Mouse (Mus musculus) liver, adult 2 months (tissue): ENCODE results near the gene Prg3. TPM values are rescaled to one million over a fixed set of nuclear protein-coding genes. Genes with fewer than 3 reads are reported as not detected.
A peak's percentile ranks its signal among the peaks of the same experiment; 100 is the strongest.

Experiments
- DNase-seq: peaks from one replicate; pipeline ENCODE4 v3.0.0-alpha.2; 2011; ENCODE audit warnings: low read depth, low spot score; ENCODE audit errors: extremely low read depth
- H3K27ac ChIP-seq: fragments of 200-500 bp; replicated peaks from 2 replicates; pipeline ENCODE4 v1.5.1; 2012; ENCODE audit warnings: low read depth, mild to moderate bottlenecking, control low read depth, inconsistent platforms, low read length; ENCODE audit not compliant: insufficient read depth
- H3K27me3 ChIP-seq: fragments of 200-500 bp; 2 replicates; pipeline ENCODE4 v1.6.1; 2012; ENCODE audit warnings: mild to moderate bottlenecking, moderate library complexity, low read length, inconsistent platforms; ENCODE audit not compliant: control insufficient read depth, insufficient read depth
- H3K36me3 ChIP-seq: fragments of 200-500 bp; 2 replicates; pipeline ENCODE4 v1.6.1; 2012; ENCODE audit warnings: low read length, inconsistent platforms; ENCODE audit not compliant: control insufficient read depth, insufficient read depth
- H3K4me1 ChIP-seq: fragments of 200-500 bp; 2 replicates; pipeline ENCODE4 v1.6.1; 2011; ENCODE audit warnings: low read length; ENCODE audit not compliant: control insufficient read depth, insufficient read depth
- H3K4me3 ChIP-seq: fragments of 200-500 bp; 2 replicates; pipeline ENCODE4 v1.5.1; 2011; ENCODE audit warnings: low read depth, mild to moderate bottlenecking, control low read depth, low read length, moderate library complexity; ENCODE audit not compliant: insufficient read depth
- H3K79me2 ChIP-seq: fragments of 200-500 bp; 2 replicates; pipeline ENCODE4 v1.6.1; 2012; ENCODE audit warnings: inconsistent platforms, mild to moderate bottlenecking, low read length, moderate library complexity; ENCODE audit not compliant: control insufficient read depth, insufficient read depth
- H3K9ac ChIP-seq: fragments of 200-500 bp; 2 replicates; pipeline ENCODE4 v1.6.1; 2012; ENCODE audit warnings: low read depth, mild to moderate bottlenecking, control low read depth, inconsistent platforms, low read length
- CTCF ChIP-seq: fragments of 200-500 bp; IDR thresholded peaks from 2 replicates; pipeline ENCODE4 v1.5.1; 2011; ENCODE audit warnings: low read depth, low read length, control low read depth
- POLR2A ChIP-seq: fragments of 200-500 bp; IDR thresholded peaks from 2 replicates; pipeline ENCODE4 v1.6.1; 2011; ENCODE audit warnings: low read length, control low read depth; ENCODE audit not compliant: insufficient read depth; ENCODE audit errors: extremely low read depth
- WGBS: fragments of 180-500 bp; shearing (Covaris S2); methylation state at CpG from one replicate; pipeline ENCODE4 v1.1.7; 2018; 5-methylcytosine and 5-hydroxymethylcytosine counted together
- polyA plus RNA-seq: library from polyadenylated mRNA; depleted of rRNA; stranded (reverse); fragments of >200 nt; gene quantifications from 2 replicates; pipeline ENCODE4 v1.2.3, GENCODE M21; 2012; rRNA removed
- total RNA-seq: library from RNA; depleted of rRNA; stranded (reverse); fragments of >200 nt; gene quantifications from 2 replicates; pipeline ENCODE4 v1.2.3, GENCODE M21; 2014; rRNA removed

Gene Prg3
- total RNA-seq, result not detected in 2 replicates
- polyA plus RNA-seq, result not detected in 2 replicates

DNA sequence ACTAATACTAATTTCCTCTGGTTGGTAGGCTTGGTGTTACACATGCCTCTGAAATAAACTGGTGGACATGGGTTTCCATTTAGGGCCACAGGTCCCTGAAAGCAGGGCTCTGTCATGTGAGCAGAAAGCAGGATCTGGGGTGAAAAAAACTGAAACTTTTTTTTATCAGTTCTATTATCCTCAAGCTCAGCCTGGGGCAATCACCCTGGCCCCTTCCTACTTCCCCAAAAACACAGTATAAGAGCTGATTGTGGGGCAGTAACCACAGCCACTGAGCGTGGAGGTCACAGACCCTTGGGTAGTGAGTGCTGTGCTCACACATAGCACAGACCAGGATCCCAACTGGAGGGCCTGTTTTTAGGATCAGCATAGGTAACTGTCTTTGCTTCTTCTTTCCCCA lies at the start of gene Prg3:
TSS of gene Prg3 (plus strand) at position 286 of the 400 bp plus-strand sequence.
- H3K36me3 ChIP-seq, result no peaks in the 10 kb centered on the region
- H3K4me3 ChIP-seq, result no peak within 1 kb of the TSS
- no peak within 1 kb of the TSS for H3K9ac ChIP-seq
- H3K4me1 ChIP-seq, result no peaks in the 10 kb centered on the region
- DNase-seq, result no peak
- H3K27me3 ChIP-seq, result no peaks in the 10 kb centered on the region
- H3K79me2 ChIP-seq, result no peaks in the 10 kb centered on the region
- 84% methylated on average over 1 of the region's 1 CpGs for WGBS
- H3K27ac ChIP-seq, result no peak within 1 kb of the TSS
- no peak for TF ChIP-seq CTCF
- TF ChIP-seq POLR2A, result no peak

GRCm38 (mm10) chr2:84938249-84938946 lies 49.6 kb upstream of the Prg3 start:
- Histone ChIP-seq H3K4me1 (peaks cover 9% of the 10 kb centered on the region), H3K9ac (peak overlapping the region; percentile 69; the same call in 1 of the 2 replicates), H3K4me3 (peak overlapping the region; percentile 33), H3K27me3 (no peaks in the 10 kb centered on the region), H3K79me2 (no peaks in the 10 kb centered on the region; the same call in 1 of the 2 replicates), H3K27ac (peak overlapping the region; percentile 80), H3K36me3 (no peaks in the 10 kb centered on the region)
- DNase-seq, result no peak
- TF ChIP-seq POLR2A (0 out of 2 replicates have a peak, but pooled peaks have one; percentile 32), CTCF (no peak)
- 69% methylated on average over 5 of the region's 5 CpGs for WGBS

DNA sequence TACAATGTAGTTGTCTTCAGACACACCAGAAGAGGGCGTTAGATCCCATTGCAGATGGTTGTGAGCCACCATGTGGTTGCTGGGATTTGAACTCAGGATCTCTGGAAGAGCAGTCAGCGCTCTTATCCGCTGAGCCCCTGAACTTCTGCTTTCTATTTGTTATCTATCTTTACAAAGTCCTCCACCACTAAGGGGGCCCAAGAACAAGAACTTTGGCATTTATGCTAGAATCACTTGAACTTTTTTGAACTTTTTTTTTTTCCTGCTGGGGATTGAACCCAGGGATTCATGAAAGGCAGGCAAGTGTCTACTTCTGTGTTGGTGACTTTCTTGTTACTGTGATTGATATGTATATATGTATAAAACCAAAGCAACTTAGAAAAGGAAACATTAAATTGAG lies 48.7 kb upstream of the Prg3 start:
- Histone ChIP-seq H3K79me2 (no peaks in the 10 kb centered on the region; the same call in 1 of the 2 replicates), H3K27ac (no peak overlapping the region), H3K4me1 (peaks cover 4% of the 10 kb centered on the region; the same call in 1 of the 2 replicates), H3K4me3 (no peak overlapping the region), H3K9ac (no peak overlapping the region), H3K36me3 (no peaks in the 10 kb centered on the region), H3K27me3 (no peaks in the 10 kb centered on the region)
- DNase-seq, result no peak
- 84% methylated on average over 3 of the region's 3 CpGs for WGBS
- no peak for TF ChIP-seq POLR2A
- TF ChIP-seq CTCF, result no peak

- H3K4me3 ChIP-seq, result no peak overlapping the region
- no peak for TF ChIP-seq POLR2A
- TF ChIP-seq CTCF, result no peak
- no peaks in the 10 kb centered on the region for H3K27me3 ChIP-seq
- no peaks in the 10 kb centered on the region; the same call in 1 of the 2 replicates for H3K79me2 ChIP-seq
- 85% methylated on average over 6 of the region's 6 CpGs for WGBS
- H3K9ac ChIP-seq, result no peak overlapping the region
- 0 out of 2 replicates have a peak, but pooled peaks cover 1% of the 10 kb centered on the region for H3K36me3 ChIP-seq
- no peaks in the 10 kb centered on the region for H3K4me1 ChIP-seq
- DNase-seq, result no peak
- no peak overlapping the region for H3K27ac ChIP-seq
These were observed 48.3 kb upstream of the Prg3 start for GRCm38 (mm10) chr2:84939711-84940110.

DNA sequence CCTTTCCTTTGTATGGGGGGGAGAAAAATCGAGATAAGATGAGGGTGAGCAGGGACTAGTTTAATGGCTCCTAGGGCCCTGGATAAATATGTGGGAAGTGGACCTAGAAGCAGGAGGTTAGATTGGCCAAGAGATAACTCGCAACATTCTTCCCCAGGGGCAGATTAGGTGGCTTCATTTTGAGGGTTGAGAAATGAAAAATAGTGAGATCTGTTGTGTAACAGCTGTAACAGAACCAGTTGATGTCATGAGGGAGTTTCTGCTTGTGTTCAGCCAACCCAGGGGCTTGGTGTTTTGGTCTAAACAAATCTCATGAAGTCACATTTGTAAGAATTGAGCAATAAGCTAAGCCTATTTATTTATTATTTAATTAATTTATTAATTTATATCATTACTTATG lies 46.7 kb upstream of the Prg3 start:
- H3K4me1 ChIP-seq, result no peaks in the 10 kb centered on the region; the same call in 1 of the 2 replicates
- WGBS, result 54% methylated on average over 2 of the region's 2 CpGs

DNA sequence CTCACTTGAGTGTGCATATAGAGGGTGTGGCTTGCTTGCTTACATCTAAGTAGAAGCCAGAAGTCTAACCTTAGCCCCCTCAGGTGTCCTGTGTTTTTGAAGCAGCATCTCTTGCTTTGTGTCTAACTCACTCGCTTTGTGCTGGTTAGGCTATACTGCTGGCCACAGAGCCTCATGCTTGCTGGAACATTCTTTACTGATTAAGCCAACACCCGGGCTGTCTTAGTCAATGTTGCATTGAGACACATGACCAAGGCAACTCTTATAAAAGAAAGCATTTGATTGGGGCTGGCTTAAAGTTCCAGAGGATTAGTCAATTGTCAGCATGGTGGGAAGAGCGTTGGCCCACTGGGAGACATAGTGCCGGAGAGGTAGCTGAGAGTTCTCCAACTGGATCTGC lies 46.2 kb upstream of the Prg3 start:
- 95% methylated on average over 4 of the region's 4 CpGs for WGBS
- Histone ChIP-seq H3K27ac (no peak overlapping the region), H3K9ac (no peak overlapping the region), H3K4me3 (no peak overlapping the region), H3K4me1 (no peaks in the 10 kb centered on the region; the same call in 1 of the 2 replicates), H3K79me2 (no peaks in the 10 kb centered on the region; the same call in 1 of the 2 replicates), H3K36me3 (peaks cover 6% of the 10 kb centered on the region; the same call in 1 of the 2 replicates), H3K27me3 (no peaks in the 10 kb centered on the region)
- no peak for TF ChIP-seq POLR2A
- TF ChIP-seq CTCF, result no peak
- no peak for DNase-seq

More for the DNA sequence above, 46.7 kb upstream of the Prg3 start:
- Histone ChIP-seq H3K27me3 (no peaks in the 10 kb centered on the region), H3K79me2 (no peaks in the 10 kb centered on the region; the same call in 1 of the 2 replicates), H3K27ac (no peak overlapping the region), H3K9ac (no peak overlapping the region), H3K36me3 (peaks cover 6% of the 10 kb centered on the region; the same call in 1 of the 2 replicates), H3K4me3 (no peak overlapping the region)
- TF ChIP-seq CTCF, result no peak
- TF ChIP-seq POLR2A, result no peak
- DNase-seq, result no peak
